Mouse (Mus musculus) stomach, postnatal 0 days (tissue): Measurements from ENCODE around the gene Tfap2d.
A peak's percentile ranks its signal among the peaks of the same experiment; 100 is the strongest.

Experiments used
- CTCF ChIP-seq: IDR thresholded peaks from 2 replicates; pipeline ENCODE4 v1.5.1; 2016; ENCODE audit warnings: antibody characterized with exemption, low read depth, mild to moderate bottlenecking, moderate library complexity
- EP300 ChIP-seq: optimal IDR thresholded peaks from 2 replicates; pipeline ENCODE3; 2016; ENCODE audit warnings: antibody characterized with exemption

- TF ChIP-seq EP300 (no peak), CTCF (peak; percentile 35; the same call in 1 of the 2 replicates)
Observed at GRCm38 (mm10) chr1:19056300-19056699, 46.5 kb upstream of the Tfap2d start.
